8 mouse cellular contexts compared by ENCODE assay signal in the genomic region with DNA sequence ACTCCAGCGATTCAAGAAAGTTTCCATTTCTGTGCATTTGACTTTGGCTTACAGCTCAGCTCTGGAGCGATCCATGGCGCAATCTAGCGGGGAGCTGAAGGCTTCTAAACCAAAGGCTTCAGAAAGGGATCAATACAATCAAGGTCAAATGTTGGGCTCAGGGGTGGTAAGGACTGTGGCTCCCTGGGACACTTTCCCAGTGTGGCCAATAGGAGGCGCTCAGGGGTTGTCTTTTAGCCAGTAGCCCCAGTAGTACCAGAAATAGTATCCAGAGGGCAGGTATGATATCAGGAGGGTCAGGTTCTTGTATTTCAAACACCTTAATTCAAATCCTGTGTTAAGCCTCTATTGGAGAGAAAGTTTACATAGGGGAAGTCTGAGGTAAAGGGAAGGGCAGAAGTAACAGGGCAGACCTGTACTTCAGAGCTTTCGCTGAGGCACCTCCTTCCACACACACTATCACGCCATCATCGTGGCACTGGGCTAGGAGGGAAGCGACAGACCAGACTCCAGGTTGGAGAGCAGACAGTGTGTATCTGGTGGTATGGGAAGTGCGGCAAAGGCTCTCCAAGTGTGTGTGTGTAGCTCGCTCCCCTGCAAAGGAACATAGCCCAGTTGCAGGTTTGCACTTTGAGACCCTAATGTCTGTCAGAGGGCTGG. TPM values are rescaled to one million over a fixed set of nuclear protein-coding genes. Genes with fewer than 3 reads are reported as not detected.
DNase-seq lines count a peak whose midpoint lies in the region; ATAC-seq lines count a peak whose summit lies in the region.
"Had no signal": no experiment of that assay in that cellular context is flagged by ENCODE, and none has a peak within 500 bp of the region (broad histone marks: within the 10 kb centered on the region; RNA-seq: fewer than 3 reads in every experiment).

No protein-coding gene starts in this region.

- no peaks in the 10 kb centered on the region for H3K9me3 ChIP-seq in midbrain, embryonic 11.5 days (ENCODE audit: control insufficient read depth, low read length)
- no peaks in the 10 kb centered on the region for H3K9me3 ChIP-seq in midbrain, embryonic 16.5 days (replicated peaks; ENCODE audit: control insufficient read depth, low read length, poor library complexity, severe bottlenecking)
- no peaks in the 10 kb centered on the region for H3K9me3 ChIP-seq in neural tube, embryonic 11.5 days (ENCODE audit: control insufficient read depth, low read length)
- H3K9me3 ChIP-seq: hindbrain, embryonic 15.5 days had no signal

- H3K27ac ChIP-seq in midbrain, embryonic 11.5 days (ENCODE audit: low read depth, low read length), result no peak overlapping the region
- H3K27ac ChIP-seq in midbrain, embryonic 16.5 days (ENCODE audit: low read length), result no peak overlapping the region
- no peak overlapping the region for H3K27ac ChIP-seq in neural tube, embryonic 11.5 days (ENCODE audit: low read depth, low read length)
- H3K27ac ChIP-seq: hindbrain, embryonic 15.5 days had no signal

- peak; percentile 92 for DNase-seq in midbrain, embryonic 11.5 days (ENCODE audit: low spot score, missing footprints)
- peak; percentile 77 for DNase-seq in R1 (ENCODE audit: low read depth, low spot score)
- DNase-seq in embryo, embryonic 11 days, result peak; percentile 51
- peak; percentile 60 to 68 for DNase-seq in kidney, postnatal 4 days
- DNase-seq in neural tube, embryonic 11.5 days (ENCODE audit: low spot score), result peak; percentile 28
- DNase-seq in frontal cortex, postnatal 14 days (ENCODE audit: low spot score in 2 of 2), result no peak

- WGBS in midbrain, embryonic 11.5 days, result 62% methylated on average over 11 of the region's 11 CpGs
- 73% methylated on average over 11 of the region's 11 CpGs for WGBS in midbrain, embryonic 16.5 days
- 70% methylated on average over 11 of the region's 11 CpGs for WGBS in neural tube, embryonic 11.5 days

- H3K4me2 ChIP-seq in midbrain, embryonic 11.5 days, result no peak overlapping the region
- H3K4me2 ChIP-seq in midbrain, embryonic 16.5 days (ENCODE audit: low read length), result no peak overlapping the region
- H3K4me2 ChIP-seq in neural tube, embryonic 11.5 days (ENCODE audit: low read depth), result no peak overlapping the region
- H3K4me2 ChIP-seq: hindbrain, embryonic 15.5 days had no signal

- H3K27me3 ChIP-seq in midbrain, embryonic 11.5 days (ENCODE audit: control insufficient read depth, insufficient read depth, low read length), result no peaks in the 10 kb centered on the region
- H3K27me3 ChIP-seq in midbrain, embryonic 16.5 days (ENCODE audit: control insufficient read depth, insufficient read depth, low read depth, low read length), result no peaks in the 10 kb centered on the region
- H3K27me3 ChIP-seq in neural tube, embryonic 11.5 days (ENCODE audit: control insufficient read depth, insufficient read depth, low read length), result no peaks in the 10 kb centered on the region
- H3K27me3 ChIP-seq: hindbrain, embryonic 15.5 days had no signal

- H3K4me1 ChIP-seq in midbrain, embryonic 11.5 days (ENCODE audit: control insufficient read depth, insufficient read depth, low read length), result no peaks in the 10 kb centered on the region
- no peaks in the 10 kb centered on the region for H3K4me1 ChIP-seq in midbrain, embryonic 16.5 days (ENCODE audit: control insufficient read depth, insufficient read depth, low read length)
- no peaks in the 10 kb centered on the region for H3K4me1 ChIP-seq in neural tube, embryonic 11.5 days (ENCODE audit: control insufficient read depth, insufficient read depth, low read length)
- H3K4me1 ChIP-seq: hindbrain, embryonic 15.5 days had no signal

- no peak overlapping the region for H3K4me3 ChIP-seq in midbrain, embryonic 11.5 days (ENCODE audit: low read depth, low read length)
- no peak overlapping the region for H3K4me3 ChIP-seq in midbrain, embryonic 16.5 days (ENCODE audit: low read depth, low read length)
- no peak overlapping the region for H3K4me3 ChIP-seq in neural tube, embryonic 11.5 days (ENCODE audit: low read depth, low read length)
- H3K4me3 ChIP-seq: hindbrain, embryonic 15.5 days had no signal

- ATAC-seq in midbrain, embryonic 11.5 days (ENCODE audit: low FRiP score), result no peak
- no peak for ATAC-seq in midbrain, embryonic 16.5 days
- ATAC-seq in neural tube, embryonic 11.5 days (ENCODE audit: insufficient read depth, low FRiP score, low TSS enrichment), result no peak

- H3K36me3 ChIP-seq in midbrain, embryonic 11.5 days (ENCODE audit: control insufficient read depth, insufficient read depth, low read length), result no peaks in the 10 kb centered on the region
- H3K36me3 ChIP-seq in midbrain, embryonic 16.5 days (ENCODE audit: control insufficient read depth, insufficient read depth, low read length), result no peaks in the 10 kb centered on the region
- no peaks in the 10 kb centered on the region for H3K36me3 ChIP-seq in neural tube, embryonic 11.5 days (ENCODE audit: control insufficient read depth, insufficient read depth, low read length)
- H3K36me3 ChIP-seq: hindbrain, embryonic 15.5 days had no signal

- no peak overlapping the region for H3K9ac ChIP-seq in midbrain, embryonic 11.5 days (ENCODE audit: low read length)
- H3K9ac ChIP-seq in midbrain, embryonic 16.5 days (ENCODE audit: low read depth, low read length), result no peak overlapping the region
- H3K9ac ChIP-seq in neural tube, embryonic 11.5 days (ENCODE audit: low read length), result no peak overlapping the region
- H3K9ac ChIP-seq: hindbrain, embryonic 15.5 days had no signal

RNA-seq across cellular contexts. Expression of a gene that starts 0.6 kb away (rescaled TPM):
- polyA plus RNA-seq in midbrain, embryonic 11.5 days (2014; fragmentation: Nextera tagmentation; extraction: Ambion mirVana), result not detected in 2 replicates
- 0.31 TPM in 1 of 2 replicates, not detected in the other for polyA plus RNA-seq in midbrain, embryonic 16.5 days (2015; fragmentation: Nextera tagmentation; extraction: Ambion mirVana)
- not detected in 2 replicates for polyA plus RNA-seq in neural tube, embryonic 11.5 days (2014; fragmentation: Nextera tagmentation; extraction: Ambion mirVana)
- polyA plus RNA-seq: hindbrain, embryonic 15.5 days had no signal

Comparison
In these comparisons a context has a peak if more than half of its experiments do, and no peak if none do; other contexts are left out.
1. DNase-seq: peak in midbrain, embryonic 11.5 days (single experiment), R1 (single experiment), embryo, embryonic 11 days (single experiment), kidney, postnatal 4 days (2 of 2) and neural tube, embryonic 11.5 days (single experiment); none in frontal cortex, postnatal 14 days (0 of 2).